Comparison of ENCODE assay signal across 9 mouse cellular contexts in the genomic region with DNA sequence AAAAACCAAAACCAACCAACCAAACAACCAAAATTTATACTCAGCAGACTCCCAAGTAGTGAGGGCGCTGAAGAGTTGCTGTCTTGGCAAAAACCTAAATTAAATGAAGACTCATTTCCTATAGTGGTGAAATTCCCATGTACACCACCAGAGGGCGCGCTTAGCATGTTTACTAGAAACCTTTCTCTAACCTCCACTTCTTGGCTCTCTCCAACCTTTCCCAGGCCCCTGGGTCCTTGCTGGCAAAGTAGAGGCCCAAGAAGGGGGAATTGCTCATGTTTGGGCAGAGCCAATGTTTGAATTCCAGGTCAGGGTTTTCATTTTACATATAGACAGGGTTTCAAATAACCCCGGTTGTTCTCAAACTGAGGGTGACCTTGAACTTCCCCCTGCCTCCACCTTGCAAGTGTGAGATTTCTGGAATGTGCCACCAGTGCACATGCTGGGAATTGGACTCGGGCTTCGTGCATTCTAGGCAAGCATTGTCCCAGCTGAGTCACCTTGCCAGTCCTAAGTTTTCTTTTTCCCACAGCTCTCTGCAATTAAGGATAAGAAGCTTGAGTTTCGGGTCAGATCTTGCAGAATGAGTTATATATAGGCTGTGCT. TPM values are rescaled to one million over a fixed set of nuclear protein-coding genes. Genes with fewer than 3 reads are reported as not detected.
A peak's percentile ranks its signal among the peaks of the same experiment; 100 is the strongest.
DNase-seq lines count a peak whose midpoint lies in the region; ATAC-seq and TF ChIP-seq lines count a peak whose summit lies in the region.
"Had no signal": no experiment of that assay in that cellular context is flagged by ENCODE, and none has a peak within 500 bp of the region (broad histone marks: within the 10 kb centered on the region; RNA-seq: fewer than 3 reads in every experiment).

No protein-coding gene starts in this region.

- no peak overlapping the region for H3K4me2 ChIP-seq in intestine, postnatal 0 days (replicated peaks; ENCODE audit: low read depth)
- no peak overlapping the region for H3K4me2 ChIP-seq in limb, embryonic 14.5 days (replicated peaks; ENCODE audit: low read depth, low read length, severe bottlenecking)
- H3K4me2 ChIP-seq: hindbrain, embryonic 15.5 days had no signal

- 0 out of 2 replicates have a peak, but pooled peaks cover 5% of the 10 kb centered on the region for H3K27me3 ChIP-seq in intestine, postnatal 0 days (replicated peaks; ENCODE audit: control insufficient read depth, insufficient read depth, low read length)
- no peaks in the 10 kb centered on the region for H3K27me3 ChIP-seq in limb, embryonic 14.5 days (ENCODE audit: control insufficient read depth, insufficient read depth, low read length)
- H3K27me3 ChIP-seq: hindbrain, embryonic 15.5 days had no signal

- H3K9ac ChIP-seq in ES-E14 (ENCODE audit: insufficient read depth, low read depth, low read length, poor library complexity, severe bottlenecking), result no peak overlapping the region
- no peak overlapping the region for H3K9ac ChIP-seq in intestine, postnatal 0 days (ENCODE audit: low read depth, low read length)
- H3K9ac ChIP-seq in limb, embryonic 14.5 days (ENCODE audit: low read depth, low read length, severe bottlenecking), result no peak overlapping the region
- H3K9ac ChIP-seq: hindbrain, embryonic 15.5 days had no signal

- peak; percentile 84 for TF ChIP-seq CTCF in intestine, postnatal 0 days (IDR thresholded peaks at IDR 0.05; ENCODE audit: low read depth)

- H3K4me3 ChIP-seq in ES-E14 (ENCODE audit: insufficient read depth in 1 of 2, low read depth in 1 of 2, low read length in 2 of 2, poor library complexity in 1 of 2, severe bottlenecking in 1 of 2), result no peak overlapping the region
- no peak overlapping the region for H3K4me3 ChIP-seq in intestine, postnatal 0 days (ENCODE audit: low read depth, low read length)
- no peak overlapping the region for H3K4me3 ChIP-seq in limb, embryonic 14.5 days (replicated peaks; ENCODE audit: low read length)
- H3K4me3 ChIP-seq: hindbrain, embryonic 15.5 days had no signal

- H3K9me3 ChIP-seq in ES-E14 (ENCODE audit: control insufficient read depth, insufficient read depth, low read depth, low read length), result no peaks in the 10 kb centered on the region
- no peaks in the 10 kb centered on the region for H3K9me3 ChIP-seq in intestine, postnatal 0 days (ENCODE audit: control insufficient read depth)
- no peaks in the 10 kb centered on the region for H3K9me3 ChIP-seq in limb, embryonic 14.5 days (ENCODE audit: control insufficient read depth, low read length)
- H3K9me3 ChIP-seq: hindbrain, embryonic 15.5 days had no signal

- in situ Hi-C loops in ES-E14 (cut with MboI; ENCODE audit: low sequenced_read_pairs in 2 of 2, unreplicated experiment in 2 of 2), result no loop called here

- intact Hi-C loops in gastrocnemius, postnatal 14 days (cut with DNase I; ENCODE audit: low total_unique reads), result no loop called here

- peak; percentile 92 for DNase-seq in 3T3-L1 (ENCODE audit: low read depth, low spot score)
- DNase-seq in ES-E14 (ENCODE audit: low read depth, low spot score), result peak; percentile 66
- DNase-seq in cerebellum, adult 9-10 months, result peak; percentile 83
- DNase-seq in gastrocnemius, postnatal 14 days, result peak; percentile 80
- DNase-seq in limb, embryonic 14.5 days (ENCODE audit: low spot score), result peak; percentile 91
- peak; percentile 62 for DNase-seq in ovary, postnatal 36 days (ENCODE audit: low spot score)
- peak; percentile 58 to 78 for DNase-seq in thymus, postnatal 10 days (ENCODE audit: low spot score in 2 of 2)

- no peak overlapping the region for H3K27ac ChIP-seq in ES-E14 (ENCODE audit: insufficient read depth, low read depth, low read length, poor library complexity, severe bottlenecking)
- H3K27ac ChIP-seq in intestine, postnatal 0 days (ENCODE audit: low read depth, low read length), result no peak overlapping the region
- H3K27ac ChIP-seq in limb, embryonic 14.5 days (replicated peaks; ENCODE audit: low read depth, low read length), result peak overlapping the region; percentile 48; the same call in 1 of the 2 replicates
- H3K27ac ChIP-seq: hindbrain, embryonic 15.5 days had no signal

- no peak for TF ChIP-seq POLR2A in limb, embryonic 14.5 days (IDR thresholded peaks at IDR 0.05; ENCODE audit: borderline replicate concordance, extremely low read depth, insufficient read depth, insufficient read length)

- no peaks in the 10 kb centered on the region; a peak in 2 of 4 replicates for H3K4me1 ChIP-seq in ES-E14 (ENCODE audit: control insufficient read depth in 2 of 2, insufficient read depth in 2 of 2, low read length in 2 of 2, poor library complexity in 1 of 2)
- H3K4me1 ChIP-seq in intestine, postnatal 0 days (replicated peaks; ENCODE audit: control insufficient read depth, insufficient read depth, low read length), result no peaks in the 10 kb centered on the region
- no peaks in the 10 kb centered on the region; the same call in 1 of the 2 replicates for H3K4me1 ChIP-seq in limb, embryonic 14.5 days (ENCODE audit: control insufficient read depth, insufficient read depth, low read length)
- H3K4me1 ChIP-seq: hindbrain, embryonic 15.5 days had no signal

- 34% methylated on average over 7 of the region's 7 CpGs for WGBS in intestine, postnatal 0 days
- 27% methylated on average over 7 of the region's 7 CpGs for WGBS in limb, embryonic 14.5 days

- H3K36me3 ChIP-seq in ES-E14 (ENCODE audit: control insufficient read depth, insufficient read depth, low read length, poor library complexity, severe bottlenecking), result no peaks in the 10 kb centered on the region
- H3K36me3 ChIP-seq in intestine, postnatal 0 days (ENCODE audit: control insufficient read depth, insufficient read depth), result no peaks in the 10 kb centered on the region
- no peaks in the 10 kb centered on the region for H3K36me3 ChIP-seq in limb, embryonic 14.5 days (ENCODE audit: control insufficient read depth, insufficient read depth, low read length)
- H3K36me3 ChIP-seq: hindbrain, embryonic 15.5 days had no signal

- no peak for ATAC-seq in intestine, postnatal 0 days
- ATAC-seq in limb, embryonic 14.5 days (ENCODE audit: low FRiP score, low read depth), result no peak

TF ChIP-seq in ES-E14, 5 proteins besides CTCF, POLR2A, EP300 and RAD21:
- no peak for TF ChIP-seq HCFC1 (IDR thresholded peaks at IDR 0.05; ENCODE audit: borderline replicate concordance, insufficient read depth, low read length)
- TF ChIP-seq ZC3H11A (IDR thresholded peaks at IDR 0.05; ENCODE audit: borderline replicate concordance, low read depth, low read length), result peak; percentile 48; the same call in 1 of the 2 replicates
- TF ChIP-seq MAFK (IDR thresholded peaks at IDR 0.05; ENCODE audit: insufficient read depth, low read depth, low read length), result peak; percentile 63; the same call in 1 of the 2 replicates
- no peak for TF ChIP-seq CHD2 (IDR thresholded peaks at IDR 0.05; ENCODE audit: low read depth, low read length)
- no peak for TF ChIP-seq ZNF384 (IDR thresholded peaks at IDR 0.05; ENCODE audit: low read depth, low read length)

RNA-seq across cellular contexts. Expression of a gene that starts 3.0 kb away (rescaled TPM):
- total RNA-seq in ES-E14 (2012; rRNA removed), result 0.05 and 0.13 TPM in 2 replicates
- total RNA-seq in gastrocnemius, postnatal 14 days (2021), result 100 to 1,000 TPM in 1 of 2 experiments, 10 to 100 TPM in 1; 47.9 to 100 TPM
- 0.10 and 0.14 TPM in 2 replicates for polyA plus RNA-seq in intestine, postnatal 0 days (2015; fragmentation: Nextera tagmentation; extraction: Ambion mirVana)
- polyA plus RNA-seq in limb, embryonic 14.5 days (2012; rRNA removed), result 1.4 TPM in 2 replicates
- 1.4 and 2.2 TPM in 2 replicates for polyA plus RNA-seq in limb, embryonic 14.5 days (2014; fragmentation: Nextera tagmentation; extraction: Ambion mirVana)
- polyA plus RNA-seq: hindbrain, embryonic 15.5 days had no signal

RNA-seq across cellular contexts. Expression of a gene that starts 35.9 kb away (rescaled TPM):
- total RNA-seq in ES-E14 (2012; rRNA removed), result 40.6 and 57.8 TPM in 2 replicates
- 1 to 10 TPM; 1.9 to 2.5 TPM for total RNA-seq in gastrocnemius, postnatal 14 days (2021)
- 3.8 and 4.2 TPM in 2 replicates for polyA plus RNA-seq in intestine, postnatal 0 days (2015; fragmentation: Nextera tagmentation; extraction: Ambion mirVana)
- polyA plus RNA-seq in limb, embryonic 14.5 days (2012; rRNA removed), result 12.8 and 28.4 TPM in 2 replicates
- polyA plus RNA-seq in limb, embryonic 14.5 days (2014; fragmentation: Nextera tagmentation; extraction: Ambion mirVana), result 2.1 and 2.8 TPM in 2 replicates

RNA-seq across cellular contexts. Expression of a gene that starts 49.3 kb away (rescaled TPM):
- 0.09 TPM in 1 of 2 replicates, not detected in the other for total RNA-seq in ES-E14 (2012; rRNA removed)
- 1 to 10 TPM in 1 of 2 experiments, under 1 TPM in 1; 0.91 to 1.9 TPM for total RNA-seq in gastrocnemius, postnatal 14 days (2021)
- polyA plus RNA-seq in intestine, postnatal 0 days (2015; fragmentation: Nextera tagmentation; extraction: Ambion mirVana), result 5.4 and 6.5 TPM in 2 replicates
- polyA plus RNA-seq in limb, embryonic 14.5 days (2012; rRNA removed), result 11.0 and 12.3 TPM in 2 replicates
- 10.1 and 12.5 TPM in 2 replicates for polyA plus RNA-seq in limb, embryonic 14.5 days (2014; fragmentation: Nextera tagmentation; extraction: Ambion mirVana)

Comparison
In these comparisons a context has a peak if more than half of its experiments do, and no peak if none do; other contexts are left out.
1. RNA of a gene that starts 3.0 kb away (total RNA-seq): 47.9 to 100 TPM in gastrocnemius, postnatal 14 days; 0.05 to 0.13 TPM in ES-E14; every median in the first group is over 10 times any median in the second.
2. RNA of a gene that starts 35.9 kb away (total RNA-seq): 40.6 to 57.8 TPM in ES-E14; 1.9 to 2.5 TPM in gastrocnemius, postnatal 14 days; every median in the first group is over 10 times any median in the second.
3. Peak in every context shown above with its lines, with median percentiles within 50 percentile points of each other: DNase-seq.